Mouse (Mus musculus) right cerebral cortex, postnatal 36 days (tissue): ENCODE data around the gene Scrn3.

ENCODE experiments used
- DNase-seq, 2 experiments: peaks; one replicate each; pipeline ENCODE4 v3.0.0; 2022; ENCODE audit warnings: low spot score in 2 of 2, mixed read lengths in 1 of 2

Scrn3 gene

GRCm38 (mm10) chr2:73317426-73317825 lies 5.0 kb downstream of the Scrn3 start:
- no peak for DNase-seq

- DNase-seq, result no peak
Observed at GRCm38 (mm10) chr2:73319218-73319617, 6.8 kb downstream of the Scrn3 start.

GRCm38 (mm10) chr2:73322991-73323390 lies 10.6 kb downstream of the Scrn3 start:
- DNase-seq, result no peak

GRCm38 (mm10) chr2:73325871-73326270 lies 13.5 kb downstream of the Scrn3 start:
- DNase-seq, result no peak

GRCm38 (mm10) chr2:73335949-73336348 lies 23.5 kb downstream of the Scrn3 start:
- DNase-seq, result no peak

- no peak for DNase-seq
Observed at GRCm38 (mm10) chr2:73338415-73338814, 26.0 kb downstream of the Scrn3 start.

GRCm38 (mm10) chr2:73343701-73344100 lies 31.3 kb downstream of the Scrn3 start:
- DNase-seq, result no peak

- DNase-seq, result no peak
Observed at GRCm38 (mm10) chr2:73345204-73345603, 32.8 kb downstream of the Scrn3 start.

- peak; percentile 31 to 49 for DNase-seq
Observed at GRCm38 (mm10) chr2:73346345-73347086, 34.1 kb downstream of the Scrn3 start.

- DNase-seq, result no peak
Observed at GRCm38 (mm10) chr2:73347136-73347535, 34.7 kb downstream of the Scrn3 start.

- DNase-seq, result no peak
Observed at GRCm38 (mm10) chr2:73347766-73348165, 35.4 kb downstream of the Scrn3 start.

GRCm38 (mm10) chr2:73348221-73348620 lies 35.8 kb downstream of the Scrn3 start:
- no peak for DNase-seq

GRCm38 (mm10) chr2:73351496-73351895 lies 39.1 kb downstream of the Scrn3 start:
- DNase-seq, result no peak

GRCm38 (mm10) chr2:73351927-73352374 lies 39.5 kb downstream of the Scrn3 start:
- DNase-seq, result no peak

- no peak for DNase-seq
Observed at GRCm38 (mm10) chr2:73357004-73357403, 44.6 kb downstream of the Scrn3 start.

- DNase-seq, result no peak
Observed at GRCm38 (mm10) chr2:73359941-73360340, 47.5 kb downstream of the Scrn3 start.

- no peak for DNase-seq
Observed at GRCm38 (mm10) chr2:73360536-73360935, 48.1 kb downstream of the Scrn3 start.

- DNase-seq, result no peak
Observed at GRCm38 (mm10) chr2:73363448-73363847, 51.0 kb downstream of the Scrn3 start.

GRCm38 (mm10) chr2:73371530-73372335 lies 59.3 kb downstream of the Scrn3 start:
- DNase-seq, result no peak

- DNase-seq, result no peak
Observed at GRCm38 (mm10) chr2:73378326-73378725, 65.9 kb downstream of the Scrn3 start.

GRCm38 (mm10) chr2:73379656-73380055 lies 67.3 kb downstream of the Scrn3 start:
- no peak for DNase-seq

- DNase-seq, result no peak
Observed at GRCm38 (mm10) chr2:73380298-73380975, 68.0 kb downstream of the Scrn3 start.
